Mouse (Mus musculus): ENCODE results near the gene Smap2. TPM values are rescaled to one million over a fixed set of nuclear protein-coding genes. Genes with fewer than 3 reads are reported as not detected.
A peak's percentile ranks its signal among the peaks of the same experiment; 100 is the strongest.

Gene Smap2
- total and polyA plus RNA-seq, 3 experiments, result 20.1 to 110 (median 29.1) TPM

DNA sequence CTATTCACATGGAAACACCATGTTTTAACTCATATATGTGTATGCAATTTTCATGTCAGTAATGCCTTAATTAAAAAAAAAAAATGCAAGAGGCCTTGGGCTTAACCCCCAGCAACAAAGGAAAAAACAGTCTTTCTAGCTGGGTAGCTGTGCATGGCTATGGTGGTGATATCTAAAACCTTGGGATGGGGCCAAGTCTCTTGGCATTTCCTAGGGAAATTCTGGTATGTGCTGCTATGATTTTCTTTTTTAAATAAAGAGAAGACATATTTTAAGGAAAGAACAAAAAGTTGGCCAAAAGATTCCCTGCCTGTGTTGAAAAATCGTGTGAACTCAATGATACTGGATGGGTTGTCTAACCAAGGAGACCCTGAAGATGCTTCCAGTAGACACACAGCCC is 21.1 kb downstream of the Smap2 start:
- dilution Hi-C loops (cut with MboI; ENCODE audit: extremely low pct_ligation_motif_present, extremely low pct_unique_long_range_greater_than_20kb, low sequenced_read_pairs), result no loop called here
- Histone ChIP-seq H3K9me3 (replicated peaks; ENCODE audit: low read length) (no peaks in the 10 kb centered on the region), H3K36me3 (replicated peaks in 1 of 2; ENCODE audit: control insufficient read depth in 1 of 2, insufficient read depth in 1 of 2, low read length in 1 of 2) (peaks cover 0 to 34% of the 10 kb centered on the region in 2 experiments), H3K9ac (ENCODE audit: insufficient read depth, low read depth) (no peak overlapping the region), H3K4me2 (ENCODE audit: insufficient read depth, low read depth, poor library complexity, severe bottlenecking) (no peak overlapping the region), H3K4me3 (replicated peaks in 1 of 3; ENCODE audit: low read depth in 2 of 3, low read length in 2 of 3, poor library complexity in 1 of 3) (no peak overlapping the region), H3K27me3 (replicated peaks) (no peaks in the 10 kb centered on the region), H3K27ac (ENCODE audit: insufficient read depth, low read depth) (no peak overlapping the region), H3K79me2 (replicated peaks; ENCODE audit: control insufficient read depth, extremely low read depth, insufficient read depth, poor library complexity, severe bottlenecking) (peaks cover 61% of the 10 kb centered on the region), H3K4me1 (ENCODE audit: control insufficient read depth in 1 of 2, insufficient read depth in 2 of 2) (peaks cover 6 to 76% of the 10 kb centered on the region in 2 experiments; a peak in 2 of 4 replicates)
- in situ Hi-C loops (cut with MboI; ENCODE audit: low pct_ligation_motif_present, low pct_unique_long_range_greater_than_20kb, low sequenced_read_pairs), result no loop called here
- TF ChIP-seq GABPA (IDR thresholded peaks at IDR 0.05; ENCODE audit: insufficient replicate concordance, low read depth, low read length) (no peak), UBTF (IDR thresholded peaks at IDR 0.05; ENCODE audit: low read depth, low read length) (no peak), MAFK (IDR thresholded peaks at IDR 0.05; ENCODE audit: insufficient replicate concordance, low read length) (no peak), MYC (IDR thresholded peaks at IDR 0.05; ENCODE audit: low read depth, low read length) (no peak), CTCF (conservative IDR thresholded peaks at IDR 0.05 in 1 of 2, IDR thresholded peaks at IDR 0.05 in 1 of 2; ENCODE audit: low read depth in 2 of 2, low read length in 2 of 2) (no peak), CHD1 (IDR thresholded peaks at IDR 0.05; ENCODE audit: low read depth, low read length) (no peak), TCF12 (IDR thresholded peaks at IDR 0.05; ENCODE audit: low read depth, low read length) (no peak), RAD21 (IDR thresholded peaks at IDR 0.05; ENCODE audit: low read depth, low read length) (no peak), TBP (conservative IDR thresholded peaks at IDR 0.05; ENCODE audit: low read depth, low read length) (no peak), ELF1 (IDR thresholded peaks at IDR 0.05; ENCODE audit: low read depth, low read length) (no peak)
- no peak for DNase-seq (ENCODE audit: extremely low read depth)

DNA sequence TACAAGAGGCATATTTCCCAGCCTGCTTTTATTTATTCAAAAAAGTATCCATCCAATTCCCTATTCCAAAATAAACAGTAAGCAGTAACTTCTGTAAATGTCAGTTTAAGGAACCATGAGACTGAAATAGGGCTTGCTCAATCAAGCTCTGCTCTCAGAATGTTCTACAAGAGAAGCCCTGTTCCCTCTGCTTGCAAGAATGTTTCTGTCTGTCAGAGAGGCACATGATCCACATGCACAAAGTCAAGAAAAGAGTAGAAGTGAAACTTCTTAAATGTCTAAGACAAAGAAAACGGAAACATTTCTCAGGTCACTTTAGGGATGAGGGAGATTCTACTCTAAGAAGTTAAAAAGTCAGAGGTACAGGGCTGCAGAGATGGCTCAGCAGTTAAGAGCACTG is 24.0 kb downstream of the Smap2 start:
- peaks cover 4 to 61% of the 10 kb centered on the region in 2 experiments; a peak in 2 of 4 replicates for H3K4me1 ChIP-seq (ENCODE audit: control insufficient read depth in 1 of 2, insufficient read depth in 2 of 2)
- peaks cover 4 to 47% of the 10 kb centered on the region in 2 experiments for H3K36me3 ChIP-seq (replicated peaks in 1 of 2; ENCODE audit: control insufficient read depth in 1 of 2, insufficient read depth in 1 of 2, low read length in 1 of 2)
- no peaks in the 10 kb centered on the region for H3K27me3 ChIP-seq (replicated peaks)
- no peak for DNase-seq (ENCODE audit: extremely low read depth)
- H3K79me2 ChIP-seq (replicated peaks; ENCODE audit: control insufficient read depth, extremely low read depth, insufficient read depth, poor library complexity, severe bottlenecking), result peaks cover 63% of the 10 kb centered on the region
- peak overlapping the region; percentile 15; the same call in 1 of the 2 replicates for H3K4me2 ChIP-seq (ENCODE audit: insufficient read depth, low read depth, poor library complexity, severe bottlenecking)
- dilution Hi-C loops (cut with MboI; ENCODE audit: extremely low pct_ligation_motif_present, extremely low pct_unique_long_range_greater_than_20kb, low sequenced_read_pairs), result no loop called here
- peaks cover 10% of the 10 kb centered on the region for H3K9me3 ChIP-seq (replicated peaks; ENCODE audit: low read length)
- H3K4me3 ChIP-seq (replicated peaks in 1 of 3; ENCODE audit: low read depth in 2 of 3, low read length in 2 of 3, poor library complexity in 1 of 3), result no peak overlapping the region
- no peak overlapping the region for H3K27ac ChIP-seq (ENCODE audit: insufficient read depth, low read depth)
- in situ Hi-C loops (cut with MboI; ENCODE audit: low pct_ligation_motif_present, low pct_unique_long_range_greater_than_20kb, low sequenced_read_pairs), result no loop called here
- no peak overlapping the region; the same call in 1 of the 2 replicates for H3K9ac ChIP-seq (ENCODE audit: insufficient read depth, low read depth)
- TF ChIP-seq BHLHE40 (IDR thresholded peaks at IDR 0.05; ENCODE audit: low read depth, low read length) (peak; percentile 82), SMC3 (IDR thresholded peaks at IDR 0.05; ENCODE audit: low read depth, low read length) (no peak), USF2 (conservative IDR thresholded peaks at IDR 0.05; ENCODE audit: low read depth, low read length) (no peak), JUN (IDR thresholded peaks at IDR 0.05; ENCODE audit: insufficient read depth, low read depth, low read length) (no peak), USF1 (IDR thresholded peaks at IDR 0.05; ENCODE audit: low read depth, low read length) (no peak), TCF12 (IDR thresholded peaks at IDR 0.05; ENCODE audit: low read depth, low read length) (no peak), MYC (IDR thresholded peaks at IDR 0.05; ENCODE audit: low read depth, low read length) (0 out of 2 replicates have a peak, but pooled peaks have one; percentile 38), RAD21 (IDR thresholded peaks at IDR 0.05; ENCODE audit: low read depth, low read length) (no peak), ZMIZ1 (IDR thresholded peaks at IDR 0.05; ENCODE audit: low read depth, low read length) (no peak), E2F4 (IDR thresholded peaks at IDR 0.05; ENCODE audit: insufficient replicate concordance, low read depth, low read length) (no peak), SIN3A (IDR thresholded peaks at IDR 0.05; ENCODE audit: low read length) (no peak), POLR2A (IDR thresholded peaks at IDR 0.05; ENCODE audit: low read depth, low read length) (no peak), MEF2A (IDR thresholded peaks at IDR 0.05; ENCODE audit: borderline replicate concordance, low read depth, low read length) (no peak), TBP (conservative IDR thresholded peaks at IDR 0.05; ENCODE audit: low read depth, low read length) (no peak), EP300 (IDR thresholded peaks at IDR 0.05; ENCODE audit: low read length) (no peak), RCOR1 (conservative IDR thresholded peaks at IDR 0.05; ENCODE audit: low read depth, low read length) (no peak), IRF4 (IDR thresholded peaks at IDR 0.05; ENCODE audit: low read depth, low read length) (peak; percentile 71; the same call in 1 of the 2 replicates), ZNF384 (IDR thresholded peaks at IDR 0.05; ENCODE audit: low read depth, low read length) (no peak), PAX5 (IDR thresholded peaks at IDR 0.05; ENCODE audit: low read length) (no peak), MAFK (IDR thresholded peaks at IDR 0.05; ENCODE audit: insufficient replicate concordance, low read length) (no peak), ETS1 (conservative IDR thresholded peaks at IDR 0.05; ENCODE audit: low read depth, low read length) (peak; percentile 56; the same call in 1 of the 2 replicates), UBTF (IDR thresholded peaks at IDR 0.05; ENCODE audit: low read depth, low read length) (no peak), KAT2A (IDR thresholded peaks at IDR 0.05; ENCODE audit: insufficient replicate concordance, low read length) (no peak), CHD2 (IDR thresholded peaks at IDR 0.05; ENCODE audit: low read length) (no peak), JUND (conservative IDR thresholded peaks at IDR 0.05; ENCODE audit: low read depth, low read length) (no peak), CTCF (conservative IDR thresholded peaks at IDR 0.05 in 1 of 2, IDR thresholded peaks at IDR 0.05 in 1 of 2; ENCODE audit: low read depth in 2 of 2, low read length in 2 of 2) (no peak), ZKSCAN1 (IDR thresholded peaks at IDR 0.05; ENCODE audit: borderline replicate concordance, low read depth, low read length) (no peak), HCFC1 (IDR thresholded peaks at IDR 0.05; ENCODE audit: low read depth, low read length) (no peak), MAX (IDR thresholded peaks at IDR 0.05; ENCODE audit: low read length) (no peak)
